Mouse (Mus musculus) T-helper 2 cell (primary cell): ENCODE data around the gene Parp3.

Experiments used
- in situ Hi-C: fragments of 300-600 bp; cut with MboI, MseI; formaldehyde crosslinking; loops from one replicate; pipeline ENCODE4 v1.15.1; 2025; ENCODE audit warnings: high pct_unique_total_duplicates

Parp3 gene

DNA sequence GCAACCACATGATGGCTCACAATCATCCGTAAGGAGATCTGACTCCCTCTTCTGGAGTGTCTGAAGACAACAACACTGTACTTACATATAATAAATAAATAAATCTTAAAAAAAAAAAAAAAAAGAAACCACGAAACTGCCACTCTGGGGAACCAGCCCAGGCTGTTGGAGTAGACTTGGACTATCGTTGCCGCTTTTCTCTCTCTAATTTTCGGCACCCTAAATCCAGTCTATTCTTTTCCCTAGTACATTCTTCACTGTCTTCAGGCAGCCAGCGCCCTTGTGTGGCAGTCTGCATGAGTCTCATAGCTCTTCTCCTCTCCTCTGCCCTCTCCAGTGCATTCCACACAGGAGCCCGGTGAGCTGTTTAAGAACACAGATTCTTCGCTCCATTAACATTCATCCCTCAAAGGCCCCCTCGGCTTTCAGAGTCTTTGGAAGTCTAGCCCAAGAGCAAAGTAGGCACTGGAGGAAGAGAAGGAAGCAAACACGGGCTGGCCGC lies 48.0 kb downstream of the Parp3 start:
- in situ Hi-C loops = loop anchor here (5.0 kb wide), 1 partner anchor 61 kb away; the partner anchor contains the start of gene Dusp7

DNA sequence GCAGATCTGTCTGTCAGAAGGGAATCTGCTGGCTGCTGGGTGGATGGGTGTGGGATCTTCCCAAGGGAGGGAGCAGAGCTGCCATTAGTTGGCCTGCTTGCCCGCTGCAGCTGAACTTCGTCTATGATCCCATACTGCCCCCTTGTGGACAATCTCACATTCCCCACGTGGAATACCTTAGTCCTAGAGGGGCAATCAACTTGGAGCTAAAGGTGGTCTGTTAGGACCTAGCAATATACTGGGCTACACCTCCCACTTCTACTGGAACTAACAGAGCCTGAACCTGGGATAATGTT lies 54.9 kb downstream of the Parp3 start:
- in situ Hi-C loops = no loop called here

DNA sequence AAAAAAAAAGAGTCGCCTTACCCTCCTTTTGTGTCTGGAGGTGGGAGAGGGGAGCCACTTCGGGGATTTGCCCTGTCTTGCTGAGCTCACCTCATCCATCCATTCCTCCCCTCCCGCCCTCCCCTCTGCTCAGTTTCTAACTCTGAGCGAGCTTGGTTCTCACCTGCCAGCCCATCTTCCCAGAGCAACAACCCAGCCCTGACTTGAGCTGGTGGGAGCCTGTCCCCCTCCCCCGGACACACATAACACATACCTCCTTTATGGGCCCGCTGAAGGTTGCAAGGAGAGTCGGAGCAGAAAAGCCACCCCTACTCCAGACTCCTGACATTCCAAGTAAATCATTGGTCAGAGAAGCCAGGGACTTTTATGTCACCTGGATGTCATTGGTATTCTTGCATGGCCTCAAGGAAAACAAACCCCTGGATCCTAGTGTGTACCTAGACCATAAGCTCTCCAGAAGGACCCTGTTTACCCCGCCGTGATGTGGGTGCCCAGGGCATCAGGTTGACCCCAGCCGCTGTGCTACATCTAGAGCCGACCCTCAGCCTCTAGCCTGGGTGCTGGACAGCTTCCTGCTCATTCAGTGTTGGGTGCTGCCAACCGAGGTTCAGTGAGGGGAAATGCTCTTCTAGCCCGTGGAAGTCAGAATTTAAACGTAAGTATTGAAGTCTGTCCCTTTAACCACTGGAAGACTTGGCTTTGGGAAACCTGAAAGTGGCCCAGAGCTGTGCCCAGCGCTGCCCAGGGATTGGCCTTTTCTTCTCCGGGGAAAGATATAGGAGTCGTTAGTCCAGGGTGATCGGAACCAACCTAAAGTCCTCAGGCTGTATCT lies 55.5 kb downstream of the Parp3 start:
- in situ Hi-C loops = no loop called here

DNA sequence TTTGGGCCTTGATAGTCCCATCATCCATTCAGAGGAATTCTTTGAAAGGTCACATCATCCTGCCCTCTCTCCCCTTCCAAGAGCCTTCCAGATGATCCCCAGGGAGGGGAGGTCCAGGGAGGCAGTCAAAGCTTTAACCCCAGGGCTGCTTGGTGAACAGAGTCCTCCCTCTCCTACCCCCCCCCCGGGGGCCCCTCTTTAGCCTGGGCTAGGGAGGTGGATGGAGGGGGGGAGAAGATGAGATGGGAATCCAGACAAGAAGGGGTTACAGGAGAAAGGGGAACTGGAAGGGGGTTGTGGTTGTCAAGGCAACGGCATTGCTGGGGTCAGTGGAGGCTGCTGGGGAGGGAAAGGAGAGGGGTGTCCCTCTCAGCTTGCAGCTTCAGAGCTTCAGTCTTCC lies 56.1 kb downstream of the Parp3 start:
- in situ Hi-C loops = no loop called here
